Mouse (Mus musculus) cerebellum, postnatal 25 days (tissue): Measurements from ENCODE around the gene Dock9.
"Not testable (repeated sequence)": the region's sequence is repeated elsewhere in the genome, so short reads cannot be mapped to it uniquely, and the experiment has no call there.

ENCODE experiments used
- DNase-seq, 2 experiments: peaks; one replicate each; pipeline ENCODE4 v3.0.0; 2021; ENCODE audit warnings: mixed read lengths in 2 of 2

The Dock9 gene

DNA sequence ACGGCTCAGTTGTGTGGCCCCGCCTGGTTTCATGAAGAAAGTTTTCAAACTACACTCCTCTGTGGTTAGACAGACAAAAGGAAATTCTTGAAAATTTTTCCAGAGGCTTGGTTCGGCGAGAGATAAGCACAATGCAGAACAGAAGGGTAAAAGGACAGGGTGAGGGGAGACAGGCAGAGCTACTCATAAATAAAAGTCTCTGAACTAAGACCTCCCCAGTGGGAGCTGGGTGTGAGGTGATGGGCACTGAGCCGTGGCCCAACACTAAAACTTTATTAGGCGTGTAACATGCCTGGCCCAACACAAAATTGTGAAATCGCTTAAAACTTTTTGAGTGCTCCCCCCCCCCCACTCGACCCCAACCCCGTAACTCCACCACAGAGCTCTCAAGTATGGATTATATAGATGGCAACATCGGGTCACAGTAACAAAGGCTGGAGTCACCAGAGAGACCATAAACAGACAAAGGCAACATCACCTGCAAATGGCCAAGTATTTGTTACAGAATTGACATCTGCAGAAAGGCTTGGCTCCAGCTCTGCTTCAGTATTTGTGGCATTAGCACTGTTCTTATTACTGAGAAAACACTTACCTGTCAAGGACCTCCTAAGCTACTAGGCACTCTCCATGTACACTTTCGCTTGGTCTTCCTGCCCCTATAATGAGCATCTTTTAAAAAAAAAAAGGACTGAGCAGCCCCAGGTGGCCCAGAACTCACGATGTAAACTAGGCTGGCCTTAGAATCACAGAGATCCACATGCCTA, 138.4 kb downstream of the Dock9 start:
- DNase-seq: no peak

DNA sequence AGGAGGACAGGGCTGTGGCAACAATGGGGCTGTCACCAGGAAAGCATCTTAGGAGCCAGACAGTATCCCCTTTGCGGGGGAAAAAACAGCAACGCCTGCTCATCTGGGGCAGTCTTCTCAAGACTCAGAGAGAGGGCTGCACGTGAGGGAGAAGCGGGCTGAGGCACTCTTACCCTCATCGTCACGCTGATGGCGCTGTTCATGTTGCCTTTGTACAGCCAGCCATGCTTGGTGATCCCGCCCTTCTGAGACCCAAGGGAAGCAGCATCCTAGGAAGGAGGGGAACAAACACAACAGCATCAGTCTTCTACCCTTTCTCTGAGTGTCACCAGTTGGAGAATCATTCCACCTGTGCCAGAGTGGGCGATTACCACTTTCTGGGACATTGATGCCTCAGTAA, 139.1 kb downstream of the Dock9 start:
- no peak for DNase-seq

DNA sequence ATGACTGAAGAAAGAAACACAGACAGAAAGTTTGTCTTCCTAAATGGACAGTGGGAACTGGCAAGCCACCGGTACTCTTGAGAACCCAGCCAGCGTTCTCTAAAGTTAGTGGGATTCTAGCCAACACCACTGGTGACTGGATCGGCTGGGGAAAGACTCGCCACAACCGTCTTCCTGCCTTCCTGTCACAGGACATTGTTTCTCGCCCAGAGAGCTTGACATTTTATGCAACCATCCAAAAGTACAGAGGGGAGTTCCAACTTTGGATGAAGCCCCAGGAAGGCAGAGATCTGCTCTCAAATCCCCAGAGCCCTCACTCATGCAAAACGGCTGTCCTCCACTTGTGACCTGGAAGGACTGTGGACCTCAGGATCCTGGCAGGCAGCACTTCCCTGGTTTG, 140.0 kb downstream of the Dock9 start:
- no peak for DNase-seq

DNA sequence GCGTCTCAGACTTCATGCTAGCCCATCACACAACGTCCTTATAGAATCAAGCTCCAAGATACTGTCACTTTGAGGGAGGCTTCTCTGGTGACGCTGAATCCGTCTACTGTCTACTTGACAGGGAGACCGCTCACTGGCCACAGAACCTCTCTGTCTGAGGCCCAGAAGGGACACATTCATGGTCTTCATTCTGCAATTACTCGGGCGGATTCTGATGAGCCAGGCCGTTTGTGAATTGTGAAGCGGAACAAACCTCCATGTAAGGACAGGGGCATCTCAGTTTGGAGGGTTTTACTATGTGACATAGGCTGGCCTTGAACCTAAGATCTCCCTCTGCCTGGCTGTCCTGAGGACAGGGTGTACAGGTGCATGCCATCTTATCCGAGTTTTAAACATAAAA, 140.7 kb downstream of the Dock9 start:
- no peak for DNase-seq

DNA sequence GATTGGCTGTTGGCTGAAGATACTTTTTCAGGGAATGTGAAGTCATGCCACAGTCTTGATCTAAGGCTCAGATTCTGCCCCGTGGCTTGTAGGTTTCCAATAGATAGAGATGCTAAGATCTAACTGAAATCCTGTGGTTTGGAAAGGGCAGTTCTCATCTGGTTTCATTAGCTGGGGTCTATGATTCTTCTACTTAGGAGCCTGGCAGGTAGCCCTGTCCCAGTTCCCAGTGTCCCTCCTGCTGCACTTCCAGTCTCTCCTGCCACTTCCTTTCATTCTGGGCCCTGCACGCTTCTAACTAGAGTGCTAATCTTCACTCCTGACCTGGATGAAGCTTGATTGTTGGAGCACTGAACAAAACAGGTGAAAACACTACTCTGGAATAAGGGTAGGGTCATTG, 142.7 kb downstream of the Dock9 start:
- peak in 1 of 2 experiments; percentile 64 for DNase-seq

DNA sequence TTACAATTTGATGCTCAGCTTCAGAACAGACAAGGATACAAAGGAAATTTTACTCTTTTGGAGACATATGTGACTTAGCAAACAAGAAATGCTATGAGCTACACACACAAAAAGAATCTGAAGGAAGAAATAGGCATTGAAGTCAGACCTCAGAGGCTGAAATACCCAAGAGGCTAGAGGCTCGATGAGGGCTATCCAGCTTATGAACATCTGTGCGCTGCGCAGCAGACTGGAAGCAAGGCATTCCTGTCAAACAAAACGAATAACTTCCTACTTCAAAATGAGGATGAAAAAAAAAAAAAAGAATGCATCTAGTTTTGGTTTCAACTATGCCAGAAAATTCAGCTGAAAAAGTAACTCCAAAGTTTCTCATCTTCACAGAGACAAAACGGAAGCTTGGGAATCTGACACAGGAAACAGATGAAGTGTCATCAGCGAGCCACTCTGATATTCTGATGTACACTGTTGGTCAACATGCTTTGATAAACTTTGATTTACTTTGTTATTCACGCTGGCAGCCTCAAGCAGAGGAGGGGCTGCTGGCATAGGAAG, 143.1 kb downstream of the Dock9 start:
- no peak for DNase-seq

DNA sequence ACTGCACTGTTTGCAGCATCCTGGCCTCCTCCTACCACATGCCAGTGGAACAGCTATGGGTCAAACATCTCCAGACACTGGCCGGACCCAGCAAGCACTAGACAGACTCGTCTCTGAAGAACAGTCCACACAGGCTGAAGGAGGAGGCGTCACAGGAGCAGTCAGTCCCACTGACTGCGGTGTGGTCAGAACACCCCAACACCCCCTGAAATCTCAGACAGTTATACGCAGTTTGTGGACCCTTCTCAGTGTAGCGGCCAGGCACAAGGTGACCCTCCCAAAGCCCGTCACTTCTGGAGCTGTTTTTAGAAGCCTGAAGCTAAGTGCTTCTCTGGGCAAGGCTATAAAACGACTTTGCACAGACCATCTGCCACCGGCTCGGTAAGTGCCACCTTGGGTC, 143.9 kb downstream of the Dock9 start:
- DNase-seq: peak; percentile 44 to 57

DNA sequence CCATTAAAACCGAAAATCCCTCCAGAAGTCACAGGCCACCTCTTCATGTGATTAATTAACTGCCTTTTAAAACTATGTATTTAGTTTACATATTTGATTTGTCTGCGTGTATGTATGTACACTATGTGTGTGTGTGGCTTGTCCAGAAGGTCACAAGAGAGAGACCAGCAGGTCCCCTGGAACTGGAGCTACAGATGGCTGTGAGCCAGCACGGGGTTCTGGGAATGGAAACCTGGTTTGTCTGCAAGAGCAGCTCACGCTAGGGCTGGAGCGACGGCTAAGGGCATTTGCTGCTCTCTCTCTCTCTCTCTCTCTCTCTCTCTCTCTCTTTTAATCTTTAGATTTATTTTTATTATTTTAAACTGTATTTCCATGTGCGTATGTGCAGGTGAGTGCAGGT, 144.4 kb downstream of the Dock9 start:
- peak; percentile 92 to 95 for DNase-seq

DNA sequence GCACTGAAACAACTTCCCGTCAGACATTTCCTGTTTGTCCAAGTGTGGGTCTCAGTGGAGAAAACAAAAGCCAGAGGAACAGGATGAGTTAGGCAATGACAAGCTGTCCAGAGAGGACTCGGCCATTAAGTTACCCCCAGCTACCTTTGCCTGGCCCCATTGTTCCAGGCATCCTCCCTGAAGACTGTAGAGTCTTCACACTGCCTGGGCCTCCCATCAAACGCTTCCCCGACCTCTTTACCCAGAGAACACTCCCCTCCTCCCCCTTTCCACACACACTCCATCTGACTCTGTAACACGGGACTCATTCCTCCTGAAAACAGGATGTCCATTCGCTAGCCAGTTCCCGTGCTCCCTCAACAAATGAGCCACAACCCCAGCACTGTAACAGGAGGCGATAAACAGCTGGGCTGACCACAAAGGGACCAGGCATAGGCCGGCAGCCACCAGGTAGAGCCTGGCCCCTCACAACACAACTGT, 149.0 kb downstream of the Dock9 start:
- no peak for DNase-seq

DNA sequence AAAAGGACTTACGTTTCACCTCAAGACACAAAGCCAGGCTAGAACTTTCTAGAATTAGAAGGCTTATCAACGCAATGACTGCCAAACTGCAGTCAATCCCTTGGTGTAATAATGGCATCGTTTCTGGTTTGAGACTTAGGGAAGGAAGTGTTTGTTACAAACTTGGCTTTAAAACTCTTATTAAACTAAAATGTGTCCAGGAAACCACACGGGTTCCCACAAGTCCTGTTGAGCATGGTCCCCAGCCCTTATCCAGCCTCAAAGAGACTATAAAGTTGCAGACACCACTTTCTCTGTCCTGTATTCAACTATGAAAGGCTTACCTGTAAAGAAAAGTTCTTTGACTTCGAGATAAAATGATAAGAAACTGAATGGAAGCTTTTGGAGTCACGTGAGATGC, 149.9 kb downstream of the Dock9 start:
- no peak for DNase-seq

DNA sequence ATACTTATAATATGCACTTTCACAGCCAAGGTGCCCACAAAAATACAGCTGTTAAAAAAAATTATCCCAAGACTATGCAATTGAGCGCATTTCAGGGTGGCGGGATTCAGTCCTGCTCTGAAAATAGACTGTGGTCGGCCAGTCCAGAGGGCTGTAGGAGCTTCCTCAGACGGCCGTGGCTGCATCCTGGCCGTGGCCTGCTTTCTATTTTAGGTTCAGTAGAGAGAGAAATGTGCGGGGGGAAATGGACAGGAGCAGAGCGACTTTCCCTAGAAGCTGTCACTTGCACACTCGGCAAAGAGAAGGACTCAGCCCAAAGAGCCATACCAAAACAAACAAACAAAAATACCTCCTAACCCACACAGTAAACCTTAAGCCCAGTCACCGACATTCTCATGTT, 151.0 kb downstream of the Dock9 start:
- DNase-seq: peak; percentile 73 to 81

DNA sequence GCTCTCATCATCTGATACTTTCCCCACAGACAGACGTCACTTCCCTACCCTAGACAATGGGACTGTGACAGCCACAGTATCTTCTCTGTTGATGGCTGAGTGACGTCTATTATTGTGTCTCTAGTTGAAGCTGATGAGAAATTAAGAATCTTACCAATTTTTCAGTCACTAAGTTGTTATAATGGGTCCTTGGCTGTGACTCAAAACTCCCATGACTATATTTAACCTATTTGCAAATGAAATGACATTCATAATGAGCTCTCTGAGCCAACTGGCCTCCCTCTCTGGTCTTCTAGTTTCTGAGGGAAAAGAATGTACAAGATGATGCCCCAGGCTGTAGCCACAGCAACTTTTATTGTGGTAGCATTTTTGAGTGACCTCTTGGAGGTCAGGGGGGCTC, 153.3 kb downstream of the Dock9 start:
- no peak for DNase-seq

DNA sequence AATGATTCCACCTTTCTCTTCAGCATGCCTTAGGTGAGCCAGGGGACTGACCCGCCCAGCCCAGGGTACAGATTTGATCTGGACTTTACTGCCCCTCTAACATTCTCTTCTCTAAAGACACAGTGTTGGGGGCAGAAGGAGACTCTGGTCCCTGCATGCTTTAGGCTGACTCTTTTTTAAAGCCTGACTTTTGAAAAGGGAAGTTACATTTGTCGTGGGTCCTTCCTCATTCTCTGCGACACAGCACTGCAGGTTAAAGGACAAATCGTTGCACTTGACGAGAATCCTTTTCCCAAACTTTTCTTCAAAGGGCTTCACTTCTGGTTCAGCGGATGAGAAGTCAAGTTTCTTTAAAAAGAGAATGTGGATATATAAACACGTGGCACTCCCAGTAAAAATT, 156.4 kb downstream of the Dock9 start:
- no peak for DNase-seq

DNA sequence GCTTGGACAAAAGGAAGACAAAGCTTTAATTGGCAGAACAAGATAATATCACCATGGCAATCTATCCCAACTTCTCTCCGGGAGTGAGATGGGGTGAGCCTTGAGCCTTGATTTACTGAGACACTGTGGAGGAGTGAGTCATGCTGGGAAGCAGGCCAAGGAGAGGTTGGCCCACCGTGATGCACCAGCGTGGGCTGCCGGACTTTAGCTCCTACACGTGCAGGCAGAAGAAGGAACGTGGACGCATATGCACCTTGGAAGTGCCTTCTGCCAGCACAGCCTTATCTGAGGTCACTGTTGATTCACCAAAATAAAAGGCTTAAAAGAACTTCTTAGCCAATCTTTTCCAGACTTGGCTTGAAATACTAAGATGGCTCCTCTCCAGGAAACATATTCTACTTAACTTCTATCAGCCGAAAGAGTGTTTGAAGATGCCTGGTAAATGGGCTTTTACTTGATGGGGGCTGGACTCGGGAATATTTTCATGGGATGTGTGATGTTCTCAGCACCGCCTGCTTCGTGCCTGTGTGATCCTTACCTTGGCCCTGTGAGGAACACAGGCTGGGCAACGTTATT, 160.6 kb downstream of the Dock9 start:
- DNase-seq: peak; percentile 64 to 79

DNA sequence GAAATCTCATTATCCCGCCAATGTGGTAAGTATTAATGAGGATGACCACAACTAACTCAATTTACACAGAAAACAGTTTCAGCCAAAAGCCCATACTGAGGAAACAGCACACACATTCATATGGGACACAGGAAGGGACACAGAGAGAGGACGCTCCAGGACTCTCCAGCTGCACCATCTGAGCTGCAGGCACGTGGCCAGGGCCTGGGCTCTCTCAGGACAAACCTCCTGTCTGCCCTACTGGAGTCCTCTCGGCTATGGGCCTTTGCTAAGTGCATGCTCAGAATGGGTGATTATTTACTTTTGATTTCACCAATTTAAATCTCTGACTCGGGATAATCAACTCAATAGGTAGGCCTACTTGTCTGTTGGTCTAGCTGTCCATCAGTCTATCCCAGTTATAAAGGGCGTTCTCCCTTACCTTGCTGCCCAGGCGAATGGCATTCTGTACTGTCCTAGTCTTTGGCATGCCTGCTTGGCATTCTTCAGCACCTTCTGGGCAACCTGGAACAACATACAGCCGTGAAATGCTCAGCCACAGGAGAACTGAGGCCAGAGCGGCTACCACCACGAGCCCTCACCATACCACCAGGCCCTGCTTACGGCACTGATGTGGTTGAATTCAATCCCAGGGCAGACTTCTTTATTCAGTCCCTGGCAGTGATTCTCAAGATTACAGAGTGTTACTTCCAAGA, 162.8 kb downstream of the Dock9 start:
- peak; percentile 92 to 93 for DNase-seq

DNA sequence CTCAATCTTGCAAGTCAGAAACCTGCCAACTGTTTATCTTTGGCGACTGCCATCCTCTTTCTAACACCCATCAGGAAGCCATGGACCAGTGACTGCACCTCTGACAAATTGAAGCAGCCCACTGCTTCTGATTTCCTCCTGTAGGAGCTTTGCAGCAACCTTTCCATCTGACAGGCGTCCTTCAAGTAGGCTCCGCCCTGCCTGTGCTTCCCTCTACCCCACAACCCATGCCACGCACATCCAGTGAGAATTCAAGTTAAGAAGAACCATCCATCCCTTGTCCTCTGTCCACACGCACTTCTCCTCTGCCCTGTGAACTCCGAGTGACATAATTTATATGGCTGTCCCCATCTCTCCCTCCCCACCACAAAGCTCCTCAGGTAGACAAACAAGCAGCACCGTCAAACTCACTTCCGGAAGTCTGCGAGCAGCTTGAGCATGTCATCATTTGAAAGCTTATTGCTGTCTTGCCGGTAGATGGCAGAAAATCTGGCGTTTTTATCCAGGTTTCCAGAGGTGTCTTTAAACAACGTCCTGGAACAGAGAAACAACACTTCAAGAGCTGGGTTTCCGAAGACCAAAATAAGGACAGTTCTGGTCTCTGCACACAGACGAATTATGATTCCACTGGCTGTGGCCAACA, 163.4 kb downstream of the Dock9 start:
- peak in 1 of 2 experiments; percentile 45 for DNase-seq

DNA sequence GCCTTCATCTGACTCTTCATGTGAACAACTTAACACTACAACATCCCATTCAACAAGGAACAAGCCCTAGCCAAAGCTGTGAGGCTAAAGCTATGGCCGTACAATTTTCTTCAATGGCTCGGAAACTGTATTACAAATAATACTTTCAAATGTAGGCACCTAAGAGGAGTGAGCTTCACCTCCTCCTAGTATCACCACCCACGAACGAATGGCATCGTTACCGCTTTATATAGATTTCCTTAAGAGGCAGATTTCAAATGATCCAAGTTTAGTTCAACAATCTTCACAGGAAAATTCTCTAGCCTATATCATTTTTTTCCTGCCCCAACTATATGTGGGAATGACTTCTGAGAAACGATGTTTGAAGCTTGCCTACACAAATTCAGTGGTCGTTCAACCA, 165.7 kb downstream of the Dock9 start:
- no peak for DNase-seq

DNA sequence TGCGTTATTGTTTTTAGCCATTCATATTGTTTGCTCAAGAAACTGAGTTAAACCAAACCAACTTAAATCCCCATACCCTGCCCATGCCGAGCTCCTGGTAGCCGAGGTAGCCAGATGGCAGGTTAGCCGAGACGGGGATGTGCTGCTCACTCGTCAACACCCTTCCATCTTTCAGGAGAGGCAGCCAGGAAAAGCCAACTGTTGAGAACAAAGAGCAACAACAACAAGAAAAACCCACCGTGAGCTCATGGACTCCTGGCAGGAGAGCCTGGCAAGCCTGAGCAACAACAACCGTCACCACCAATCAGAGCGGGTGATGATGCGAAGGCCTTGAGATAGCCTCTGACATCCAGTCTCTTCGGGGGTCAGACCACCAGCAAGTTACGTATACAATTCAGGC, 170.9 kb downstream of the Dock9 start:
- peak; percentile 56 to 67 for DNase-seq

DNA sequence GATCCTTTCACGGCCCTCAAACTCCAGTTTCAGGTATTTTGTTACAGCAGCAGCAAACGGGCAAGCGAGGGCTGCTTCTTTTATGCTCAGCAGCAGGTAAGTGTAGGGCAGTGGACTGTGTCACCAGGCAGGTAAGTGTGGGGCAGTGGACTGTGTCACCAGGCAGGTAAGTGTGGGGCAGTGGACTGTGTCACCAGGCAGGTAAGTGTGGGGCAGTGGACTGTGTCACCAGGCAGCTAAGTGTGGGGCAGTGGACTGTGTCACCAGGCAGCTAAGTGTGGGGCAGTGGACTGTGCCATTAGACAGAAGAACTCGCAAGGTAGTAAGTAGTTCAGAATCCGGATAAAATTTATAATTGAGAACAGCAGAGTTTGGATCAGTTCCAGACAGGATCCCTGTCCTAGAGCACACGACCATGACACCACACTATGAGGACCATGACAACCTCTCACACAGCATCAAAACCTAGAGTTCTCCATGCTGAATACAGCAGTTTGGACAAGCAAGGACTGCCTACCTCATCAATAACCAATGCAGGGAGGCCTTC, 173.6 kb downstream of the Dock9 start:
- not testable (repeated sequence) for DNase-seq

DNA sequence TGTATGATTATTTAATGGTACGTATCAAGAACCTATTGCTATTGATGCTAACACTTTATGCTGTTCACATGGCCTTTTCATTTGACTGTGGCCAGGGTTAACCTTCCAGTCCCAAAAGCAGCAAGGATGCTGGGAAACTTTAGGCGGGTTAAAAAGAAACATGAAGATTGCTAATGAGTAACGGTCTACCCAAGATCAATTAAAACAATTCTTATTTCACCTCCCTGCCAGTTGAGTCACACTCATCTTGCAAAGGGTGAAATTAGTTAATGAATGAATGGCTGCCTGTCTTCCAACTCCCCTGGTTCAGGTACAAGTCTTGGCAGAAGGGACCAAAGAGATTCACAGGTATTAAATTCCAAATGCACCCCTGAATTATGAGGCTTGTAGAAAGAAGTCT, 175.8 kb downstream of the Dock9 start:
- no peak for DNase-seq

DNA sequence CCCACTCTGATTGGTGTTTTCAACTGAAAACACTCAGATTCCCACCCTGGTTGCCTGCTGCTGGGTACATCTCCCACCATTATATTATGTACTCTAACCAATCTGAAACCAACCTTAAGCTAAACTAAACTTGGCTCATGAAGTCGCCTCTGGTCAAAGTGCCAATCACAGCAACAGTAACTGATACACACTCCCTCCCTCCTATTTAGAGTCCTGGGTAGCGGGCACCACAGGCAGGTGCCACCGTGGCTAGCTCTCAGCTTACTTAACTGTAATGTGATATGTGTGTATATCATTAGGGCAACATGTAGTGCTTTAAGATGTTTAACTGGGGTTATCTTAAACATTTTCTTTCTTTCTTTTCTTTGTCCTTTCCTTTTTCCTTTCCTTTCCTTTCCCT, 177.1 kb downstream of the Dock9 start:
- peak in 1 of 2 experiments; percentile 8 for DNase-seq

DNA sequence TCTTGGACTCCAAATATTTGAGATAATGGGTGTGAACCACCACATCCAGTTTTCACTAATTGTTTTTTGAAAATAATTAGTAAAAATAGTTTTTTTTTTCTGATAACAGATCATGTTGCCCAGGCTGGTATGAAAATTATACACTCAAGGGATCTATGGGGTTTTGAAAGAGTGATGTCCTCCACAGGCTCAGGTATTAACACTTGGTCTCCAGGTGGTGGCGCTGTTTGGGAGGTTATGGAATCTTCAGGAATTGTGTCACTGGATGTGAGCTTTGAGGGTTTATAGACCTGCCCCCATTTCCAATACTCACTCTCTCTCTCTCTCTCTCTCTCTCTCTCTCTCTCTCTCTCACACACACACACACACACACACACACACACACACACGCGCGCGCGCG, 177.5 kb downstream of the Dock9 start:
- no peak for DNase-seq
